Mouse (Mus musculus) CH12.LX (cell line): Measurements from ENCODE around the gene Fam107b. TPM values are rescaled to one million over a fixed set of nuclear protein-coding genes. Genes with fewer than 3 reads are reported as not detected.

Experiments
- DNase-seq: peaks from one replicate; pipeline ENCODE4 v3.0.0-alpha.2; 2013; ENCODE audit errors: extremely low read depth
- H3K27ac ChIP-seq: 2 replicates; pipeline ENCODE4 v1.5.1; 2012; ENCODE audit warnings: low read depth, mild to moderate bottlenecking, control low read depth, moderate library complexity; ENCODE audit not compliant: insufficient read depth
- H3K27me3 ChIP-seq: replicated peaks from 2 replicates; pipeline ENCODE3; 2012; ENCODE audit warnings: inconsistent platforms
- H3K36me3 ChIP-seq, 2 experiments: replicated peaks in 1 of 2; 2 replicates each; pipeline versions ENCODE3 to v1.6.1; 2012; ENCODE audit warnings: inconsistent platforms in 1 of 2, low read length in 1 of 2, mild to moderate bottlenecking in 1 of 2, mixed read lengths in 1 of 2, moderate library complexity in 1 of 2; ENCODE audit not compliant: control insufficient read depth in 1 of 2, insufficient read depth in 1 of 2
- H3K4me1 ChIP-seq, 2 experiments: 2 replicates each; pipeline ENCODE4 v1.6.1; 2012; ENCODE audit warnings: inconsistent platforms in 1 of 2, moderate library complexity in 1 of 2; ENCODE audit not compliant: insufficient read depth in 2 of 2, control insufficient read depth in 1 of 2
- H3K4me2 ChIP-seq: 2 replicates; pipeline ENCODE4 v1.6.1; 2012; ENCODE audit warnings: low read depth, mild to moderate bottlenecking, control low read depth; ENCODE audit not compliant: poor library complexity, insufficient read depth, severe bottlenecking
- H3K4me3 ChIP-seq, 3 experiments: fragments of 150-350 bp in 1 of 3; sonication (generic) in 1 of 3; replicated peaks in 1 of 3; 2 replicates each; pipeline versions ENCODE3 to v1.5.1; 2011 to 2012; ENCODE audit warnings: low read depth in 2 of 3, low read length in 2 of 3, mild to moderate bottlenecking in 2 of 3, moderate library complexity in 2 of 3, control low read depth in 1 of 3, improper control_type of control experiment in 1 of 3, inconsistent platforms in 1 of 3, mixed read lengths in 1 of 3; ENCODE audit not compliant: poor library complexity in 1 of 3
- H3K79me2 ChIP-seq: replicated peaks from 2 replicates; pipeline ENCODE4 v1.6.1; 2012; ENCODE audit warnings: mild to moderate bottlenecking, moderate library complexity; ENCODE audit not compliant: control insufficient read depth, poor library complexity, insufficient read depth, severe bottlenecking; ENCODE audit errors: extremely low read depth
- H3K9ac ChIP-seq: 2 replicates; pipeline ENCODE4 v1.6.1; 2012; ENCODE audit warnings: low read depth, mild to moderate bottlenecking, control low read depth, moderate library complexity; ENCODE audit not compliant: insufficient read depth
- H3K9me3 ChIP-seq: replicated peaks from 2 replicates; pipeline ENCODE3; 2012; ENCODE audit warnings: low read length, inconsistent platforms, mixed read lengths
- CHD1 ChIP-seq: IDR thresholded peaks from 2 replicates; pipeline ENCODE4 v1.6.1; 2012; ENCODE audit warnings: low read depth, low read length, improper control_type of control experiment, inconsistent platforms
- CHD2 ChIP-seq: IDR thresholded peaks from 2 replicates; pipeline ENCODE4 v1.6.1; 2011; ENCODE audit warnings: low read length, improper control_type of control experiment
- CTCF ChIP-seq, 2 experiments: IDR thresholded peaks in 1 of 2; conservative IDR thresholded peaks in 1 of 2; 2 replicates each; pipeline ENCODE4 v1.5.1; 2011 to 2012; ENCODE audit warnings: low read depth in 2 of 2, low read length in 2 of 2, improper control_type of control experiment in 1 of 2, inconsistent platforms in 1 of 2, mild to moderate bottlenecking in 1 of 2, moderate library complexity in 1 of 2
- E2F4 ChIP-seq: IDR thresholded peaks from 2 replicates; pipeline ENCODE4 v1.6.1; 2011; ENCODE audit warnings: low read depth, low read length, improper control_type of control experiment; ENCODE audit not compliant: insufficient replicate concordance
- ELF1 ChIP-seq: IDR thresholded peaks from 2 replicates; pipeline ENCODE4 v1.6.1; 2014; ENCODE audit warnings: low read depth, mild to moderate bottlenecking, inconsistent platforms, low read length, improper control_type of control experiment
- ETS1 ChIP-seq: conservative IDR thresholded peaks from 2 replicates; pipeline ENCODE4 v1.6.1; 2012; ENCODE audit warnings: low read depth, mild to moderate bottlenecking, inconsistent platforms, low read length, improper control_type of control experiment, moderate library complexity
- GABPA ChIP-seq: IDR thresholded peaks from 2 replicates; pipeline ENCODE4 v1.6.1; 2012; ENCODE audit warnings: low read depth, low read length, improper control_type of control experiment, inconsistent platforms; ENCODE audit not compliant: insufficient replicate concordance
- HCFC1 ChIP-seq: IDR thresholded peaks from 2 replicates; pipeline ENCODE4 v1.6.1; 2012; ENCODE audit warnings: low read depth, mild to moderate bottlenecking, inconsistent platforms, low read length, improper control_type of control experiment
- IRF4 ChIP-seq: IDR thresholded peaks from 2 replicates; pipeline ENCODE4 v1.6.1; 2014; ENCODE audit warnings: low read depth, mild to moderate bottlenecking, inconsistent platforms, low read length, improper control_type of control experiment
- JUN ChIP-seq: IDR thresholded peaks from 2 replicates; pipeline ENCODE4 v1.6.1; 2011; ENCODE audit warnings: low read depth, mild to moderate bottlenecking, low read length, improper control_type of control experiment, moderate library complexity; ENCODE audit not compliant: insufficient read depth
- JUND ChIP-seq: conservative IDR thresholded peaks from 2 replicates; pipeline ENCODE4 v1.6.1; 2011; ENCODE audit warnings: low read depth, low read length, improper control_type of control experiment
- MAFK ChIP-seq: IDR thresholded peaks from 2 replicates; pipeline ENCODE4 v1.6.1; 2011; ENCODE audit warnings: low read length, improper control_type of control experiment; ENCODE audit not compliant: insufficient replicate concordance
- MYC ChIP-seq: IDR thresholded peaks from 2 replicates; pipeline ENCODE4 v1.6.1; 2011; ENCODE audit warnings: low read depth, mild to moderate bottlenecking, improper control_type of control experiment, low read length
- POLR2A ChIP-seq: IDR thresholded peaks from 2 replicates; pipeline ENCODE4 v1.6.1; 2011; ENCODE audit warnings: low read depth, mild to moderate bottlenecking, improper control_type of control experiment, low read length
- POLR2AphosphoS2 ChIP-seq: IDR thresholded peaks from 2 replicates; pipeline ENCODE4 v1.6.1; 2011; ENCODE audit warnings: low read depth, low read length, improper control_type of control experiment
- RAD21 ChIP-seq: IDR thresholded peaks from 2 replicates; pipeline ENCODE4 v1.6.1; 2011; ENCODE audit warnings: low read depth, mild to moderate bottlenecking, low read length, improper control_type of control experiment, moderate library complexity
- RCOR1 ChIP-seq: conservative IDR thresholded peaks from 2 replicates; pipeline ENCODE4 v1.6.1; 2012; ENCODE audit warnings: low read depth, mild to moderate bottlenecking, inconsistent platforms, low read length, improper control_type of control experiment
- SIN3A ChIP-seq: IDR thresholded peaks from 2 replicates; pipeline ENCODE4 v1.6.1; 2012; ENCODE audit warnings: low read length, improper control_type of control experiment, inconsistent platforms
- TBP ChIP-seq: conservative IDR thresholded peaks from 2 replicates; pipeline ENCODE4 v1.6.1; 2011; ENCODE audit warnings: low read depth, low read length, improper control_type of control experiment
- TCF12 ChIP-seq: IDR thresholded peaks from 2 replicates; pipeline ENCODE4 v1.6.1; 2014; ENCODE audit warnings: low read depth, mild to moderate bottlenecking, inconsistent platforms, low read length, improper control_type of control experiment
- USF1 ChIP-seq: IDR thresholded peaks from 2 replicates; pipeline ENCODE4 v1.6.1; 2014; ENCODE audit warnings: low read depth, mild to moderate bottlenecking, inconsistent platforms, low read length, improper control_type of control experiment
- USF2 ChIP-seq: conservative IDR thresholded peaks from 2 replicates; pipeline ENCODE4 v1.6.1; 2011; ENCODE audit warnings: low read depth, low read length, improper control_type of control experiment
- ZC3H11A ChIP-seq: IDR thresholded peaks from 2 replicates; pipeline ENCODE4 v1.6.1; 2012; ENCODE audit warnings: low read depth, mild to moderate bottlenecking, inconsistent platforms, low read length, improper control_type of control experiment
- dilution Hi-C: fragments of 300-500 bp; cut with MboI; formaldehyde crosslinking; loops from 2 replicates; pipeline ENCODE4 v1.14.3; 2020; ENCODE audit warnings: low sequenced_read_pairs; ENCODE audit not compliant: extremely low pct_unique_long_range_greater_than_20kb, extremely low pct_ligation_motif_present
- in situ Hi-C: fragments of 300-500 bp; cut with MboI; formaldehyde crosslinking; loops from 3 replicates; pipeline ENCODE4 v1.14.3; 2019; ENCODE audit warnings: low sequenced_read_pairs, low pct_ligation_motif_present, low pct_unique_long_range_greater_than_20kb, mixed read lengths
- polyA plus RNA-seq: library from polyadenylated mRNA; unstranded; fragments of >175 nt; gene quantifications from 2 replicates; pipeline ENCODE4 v1.2.1, GENCODE M21; 2012; ENCODE audit warnings: low read depth; ENCODE audit not compliant: insufficient read length
- total RNA-seq, 2 experiments: library from RNA; depleted of rRNA; stranded (reverse); fragments of 300-350 nt in 1 of 2; fragments of >200 nt in 1 of 2; gene quantifications; 2 replicates each; pipeline ENCODE4 v1.2.3; 2012 to 2014

The Fam107b gene
- total and polyA plus RNA-seq, 3 experiments, result 42.6 to 113 (median 71.7) TPM

GRCm38 (mm10) chr2:3776045-3776444 lies 205.8 kb downstream of the Fam107b start:
- peaks cover 0 to 15% of the 10 kb centered on the region in 2 experiments; a peak in 1 of 4 replicates for H3K4me1 ChIP-seq
- peaks cover 39 to 88% of the 10 kb centered on the region in 2 experiments for H3K36me3 ChIP-seq
- no peak overlapping the region for H3K4me3 ChIP-seq
- dilution Hi-C loops, result no loop called here
- no peaks in the 10 kb centered on the region for H3K27me3 ChIP-seq
- in situ Hi-C loops, result no loop called here
- no peak overlapping the region for H3K27ac ChIP-seq
- H3K9ac ChIP-seq, result no peak overlapping the region
- no peak for TF ChIP-seq ELF1
- TF ChIP-seq E2F4, result no peak
- TF ChIP-seq USF2, result no peak
- TF ChIP-seq ZC3H11A, result no peak
- TF ChIP-seq TBP, result no peak
- no peak for TF ChIP-seq POLR2A
- no peak for TF ChIP-seq RCOR1
- no peak for TF ChIP-seq CHD1
- H3K9me3 ChIP-seq, result no peaks in the 10 kb centered on the region
- no peak overlapping the region for H3K4me2 ChIP-seq
- no peaks in the 10 kb centered on the region; the same call in 1 of the 2 replicates for H3K79me2 ChIP-seq
- DNase-seq, result no peak

- in situ Hi-C loops, result no loop called here
- dilution Hi-C loops, result no loop called here
- H3K4me2 ChIP-seq, result no peak overlapping the region
- no peaks in the 10 kb centered on the region for H3K27me3 ChIP-seq
- H3K4me3 ChIP-seq, result no peak overlapping the region
- H3K79me2 ChIP-seq, result no peaks in the 10 kb centered on the region; the same call in 1 of the 2 replicates
- peaks cover 51 to 86% of the 10 kb centered on the region in 2 experiments for H3K36me3 ChIP-seq
- no peak overlapping the region for H3K27ac ChIP-seq
- H3K4me1 ChIP-seq, result peaks cover 0 to 5% of the 10 kb centered on the region in 2 experiments; a peak in 1 of 4 replicates
- no peak for DNase-seq
- H3K9me3 ChIP-seq, result no peaks in the 10 kb centered on the region
- TF ChIP-seq MYC (no peak), POLR2AphosphoS2 (no peak), JUND (no peak), SIN3A (no peak), HCFC1 (no peak), TCF12 (no peak), CHD2 (no peak), CTCF (conservative IDR thresholded peaks at IDR 0.05 in 1 of 2, IDR thresholded peaks at IDR 0.05 in 1 of 2; ENCODE audit: low read depth in 2 of 2, low read length in 2 of 2) (no peak), ETS1 (no peak), USF1 (no peak), USF2 (no peak), MAFK (no peak), GABPA (no peak), RAD21 (no peak), IRF4 (no peak), JUN (no peak)
- H3K9ac ChIP-seq, result no peak overlapping the region
Observed at GRCm38 (mm10) chr2:3777696-3778095, 207.4 kb downstream of the Fam107b start.
